Comparison of ENCODE assay signal across 7 mouse cellular contexts in the genomic region with DNA sequence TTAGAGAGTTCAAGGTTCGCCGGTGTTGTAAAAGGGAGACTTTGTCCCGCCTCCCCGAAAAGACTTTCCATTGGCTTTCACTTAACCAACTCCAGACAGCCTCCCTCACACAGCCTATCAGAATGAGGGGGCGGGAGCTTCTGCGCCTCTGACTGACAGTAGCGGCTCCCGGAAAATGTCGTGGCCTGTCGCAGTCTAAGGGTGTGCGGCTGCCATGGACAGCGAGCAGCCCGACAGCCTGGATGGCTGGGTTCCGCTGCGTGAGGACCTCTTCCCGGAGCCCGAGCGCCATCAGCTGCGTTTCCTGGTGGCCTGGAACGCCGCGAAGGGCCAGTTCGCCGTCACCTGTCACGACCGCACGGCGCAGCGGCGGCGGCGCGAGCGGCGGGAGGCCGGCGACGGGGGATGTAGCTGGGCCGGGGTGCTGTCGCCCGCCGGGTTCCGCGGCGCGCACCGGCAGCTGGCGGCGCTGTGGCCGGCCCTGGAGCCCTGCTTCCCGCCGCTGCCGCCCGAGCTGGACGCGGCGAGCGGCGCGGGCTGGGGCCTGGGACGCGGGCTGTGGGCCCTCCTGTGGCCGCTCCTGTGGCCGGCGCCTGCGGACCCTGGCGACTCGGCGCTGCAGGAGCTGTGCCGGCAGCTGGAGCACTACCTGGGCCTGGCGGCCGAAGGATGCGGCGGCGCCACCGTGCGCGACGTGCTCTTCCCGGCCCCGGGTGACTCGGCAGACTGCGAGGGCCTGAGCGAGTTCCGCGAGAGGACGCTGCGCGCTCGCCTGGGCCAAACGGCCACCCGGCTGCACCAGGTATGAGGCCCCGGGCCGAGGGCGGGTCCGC. TPM values are rescaled to one million over a fixed set of nuclear protein-coding genes. Genes with fewer than 3 reads are reported as not detected.
DNase-seq lines count a peak whose midpoint lies in the region; ATAC-seq lines count a peak whose summit lies in the region.

Whamm (plus strand) TSS at position 159 of the 833 bp plus-strand sequence.

- peak within 1 kb of the TSS; percentile 73 for H3K4me2 ChIP-seq in embryonic facial prominence, embryonic 12.5 days (replicated peaks)
- peak within 1 kb of the TSS; percentile 66 for H3K4me2 ChIP-seq in limb, embryonic 11.5 days (ENCODE audit: low read depth, severe bottlenecking)
- H3K4me2 ChIP-seq in midbrain, embryonic 14.5 days (ENCODE audit: low read length): peak within 1 kb of the TSS; percentile 68

- under 1% methylated on average over 91 of the region's 96 CpGs for WGBS in embryonic facial prominence, embryonic 12.5 days
- under 1% methylated on average over 96 of the region's 96 CpGs for WGBS in limb, embryonic 11.5 days
- under 1% methylated on average over 85 of the region's 96 CpGs for WGBS in midbrain, embryonic 14.5 days

- no peaks in the 10 kb centered on the region for H3K27me3 ChIP-seq in embryonic facial prominence, embryonic 12.5 days
- H3K27me3 ChIP-seq in limb, embryonic 11.5 days (ENCODE audit: control insufficient read depth, insufficient read depth, low read length): no peaks in the 10 kb centered on the region
- no peaks in the 10 kb centered on the region for H3K27me3 ChIP-seq in midbrain, embryonic 14.5 days (ENCODE audit: control insufficient read depth, insufficient read depth, low read length)

- peak within 1 kb of the TSS; percentile 89 for H3K27ac ChIP-seq in embryonic facial prominence, embryonic 12.5 days
- peak within 1 kb of the TSS; percentile 63 for H3K27ac ChIP-seq in limb, embryonic 11.5 days (replicated peaks; ENCODE audit: low read depth, low read length)
- H3K27ac ChIP-seq in midbrain, embryonic 14.5 days (replicated peaks; ENCODE audit: low read depth, low read length): peak within 1 kb of the TSS; percentile 95

- H3K9ac ChIP-seq in embryonic facial prominence, embryonic 12.5 days: peak within 1 kb of the TSS; percentile 78
- H3K9ac ChIP-seq in limb, embryonic 11.5 days (ENCODE audit: low read length): peak within 1 kb of the TSS; percentile 70
- H3K9ac ChIP-seq in midbrain, embryonic 14.5 days (replicated peaks; ENCODE audit: low read length): peak within 1 kb of the TSS; percentile 82

- ATAC-seq in embryonic facial prominence, embryonic 12.5 days (ENCODE audit: insufficient number of reproducible peaks, insufficient read depth, low FRiP score, low TSS enrichment): peak; percentile 99
- peak; percentile 98 for ATAC-seq in limb, embryonic 11.5 days (ENCODE audit: insufficient number of reproducible peaks, low FRiP score, low TSS enrichment, low read depth)
- peak; percentile 100 for ATAC-seq in midbrain, embryonic 14.5 days (ENCODE audit: low FRiP score, low TSS enrichment)

- H3K4me1 ChIP-seq in embryonic facial prominence, embryonic 12.5 days: peaks cover 9% of the 10 kb centered on the region; the same call in 1 of the 2 replicates
- 0 out of 2 replicates have a peak, but pooled peaks cover 5% of the 10 kb centered on the region for H3K4me1 ChIP-seq in limb, embryonic 11.5 days (ENCODE audit: control insufficient read depth, insufficient read depth, low read length)
- H3K4me1 ChIP-seq in midbrain, embryonic 14.5 days (ENCODE audit: control insufficient read depth, insufficient read depth, low read length): peaks cover 17% of the 10 kb centered on the region

- no peaks in the 10 kb centered on the region for H3K9me3 ChIP-seq in embryonic facial prominence, embryonic 12.5 days
- no peaks in the 10 kb centered on the region for H3K9me3 ChIP-seq in limb, embryonic 11.5 days (ENCODE audit: control insufficient read depth, low read length)
- no peaks in the 10 kb centered on the region for H3K9me3 ChIP-seq in midbrain, embryonic 14.5 days (ENCODE audit: control insufficient read depth, low read length)

- H3K4me3 ChIP-seq in embryonic facial prominence, embryonic 12.5 days: peak within 1 kb of the TSS; percentile 81
- peak within 1 kb of the TSS; percentile 64 for H3K4me3 ChIP-seq in limb, embryonic 11.5 days (ENCODE audit: low read depth, low read length)
- peak within 1 kb of the TSS; percentile 83 for H3K4me3 ChIP-seq in midbrain, embryonic 14.5 days (replicated peaks; ENCODE audit: low read depth, low read length)

- peak; percentile 91 for DNase-seq in adrenal gland, postnatal 25 days
- DNase-seq in heart, adult 11 months: peak; percentile 100
- peak; percentile 93 for DNase-seq in kidney, adult 18-20 months
- peak; percentile 91 for DNase-seq in limb, embryonic 11.5 days (ENCODE audit: low spot score)
- peak; percentile 96 for DNase-seq in midbrain, embryonic 14.5 days
- DNase-seq in spleen, adult 18-20 months: peak; percentile 83 to 85

- H3K36me3 ChIP-seq in embryonic facial prominence, embryonic 12.5 days: no peaks in the 10 kb centered on the region
- H3K36me3 ChIP-seq in limb, embryonic 11.5 days (ENCODE audit: control insufficient read depth, insufficient read depth, low read length): no peaks in the 10 kb centered on the region; the same call in 1 of the 2 replicates
- H3K36me3 ChIP-seq in midbrain, embryonic 14.5 days (ENCODE audit: control insufficient read depth, insufficient read depth, low read length): peaks cover 14% of the 10 kb centered on the region; the same call in 1 of the 2 replicates

RNA-seq across cellular contexts. Expression of gene Whamm, which starts in this region (rescaled TPM):
- 21.4 and 25.0 TPM in 2 replicates for total RNA-seq in adrenal gland, postnatal 25 days (2021)
- polyA plus RNA-seq in embryonic facial prominence, embryonic 12.5 days (2016; fragmentation: Nextera tagmentation; extraction: Ambion mirVana): 5.7 TPM in 2 replicates
- 4.4 and 5.6 TPM in 2 replicates for polyA plus RNA-seq in limb, embryonic 11.5 days (2014; fragmentation: Nextera tagmentation; extraction: Ambion mirVana)
- polyA plus RNA-seq in midbrain, embryonic 14.5 days (2014; fragmentation: Nextera tagmentation; extraction: Ambion mirVana): 9.9 and 10.1 TPM in 2 replicates

Comparison
In these comparisons a context has a peak if more than half of its experiments do, and no peak if none do; other contexts are left out.
1. Peak in every context shown above with its lines: DNase-seq, ATAC-seq, H3K4me3 ChIP-seq and H3K27ac ChIP-seq.